Mouse (Mus musculus) spleen, embryonic (tissue): ENCODE measurements around the gene Evl.
"Not testable (repeated sequence)": the region's sequence is repeated elsewhere in the genome, so short reads cannot be mapped to it uniquely, and the experiment has no call there.

Experiments
- CTCF ChIA-PET: fragments of 350-600 bp; sonication (Branson Sonifier 250); formaldehyde crosslinking; loops from one replicate; lab custom pipeline; 2022; lab: Charles Lee

The Evl gene

GRCm38 (mm10) chr12:108554120-108554841, at the start of gene Evl:
Evl (plus strand) TSS chr12:108554720.
- CTCF ChIA-PET, result no interaction called here

- CTCF ChIA-PET, result interaction anchor here (1.1 kb wide), 1 partner anchor 22 kb away, joined by 3 read pairs; no protein-coding TSS in a partner anchor
Observed at GRCm38 (mm10) chr12:108505846-108506245, 48.7 kb upstream of the Evl start.

GRCm38 (mm10) chr12:108507046-108507445, 47.5 kb upstream of the Evl start:
- CTCF ChIA-PET, result not testable (repeated sequence)

- CTCF ChIA-PET, result no interaction called here
Observed at GRCm38 (mm10) chr12:108510571-108510970, 43.9 kb upstream of the Evl start.

DNA sequence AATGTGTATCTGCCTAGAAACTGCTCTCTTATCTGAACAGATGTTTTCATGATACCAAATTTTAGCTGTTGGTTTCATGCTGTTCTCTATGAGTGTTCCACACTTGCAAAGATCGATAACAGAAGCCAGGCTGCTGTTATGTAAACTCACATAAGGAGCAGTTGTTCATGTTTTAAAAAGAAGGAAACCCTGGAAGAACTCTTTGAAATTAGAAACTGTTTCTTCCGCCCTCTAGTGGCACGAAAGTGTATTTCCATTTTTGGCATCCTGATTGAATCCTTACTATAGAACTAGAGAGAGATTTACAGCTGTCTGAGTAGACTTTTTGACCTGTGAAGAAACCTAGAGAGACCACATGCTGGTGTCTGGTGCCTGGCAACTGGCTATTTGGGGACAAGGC, 43.5 kb upstream of the Evl start:
- CTCF ChIA-PET, result no interaction called here

- CTCF ChIA-PET, result no interaction called here
Observed at GRCm38 (mm10) chr12:108515464-108515863, 39.1 kb upstream of the Evl start.

DNA sequence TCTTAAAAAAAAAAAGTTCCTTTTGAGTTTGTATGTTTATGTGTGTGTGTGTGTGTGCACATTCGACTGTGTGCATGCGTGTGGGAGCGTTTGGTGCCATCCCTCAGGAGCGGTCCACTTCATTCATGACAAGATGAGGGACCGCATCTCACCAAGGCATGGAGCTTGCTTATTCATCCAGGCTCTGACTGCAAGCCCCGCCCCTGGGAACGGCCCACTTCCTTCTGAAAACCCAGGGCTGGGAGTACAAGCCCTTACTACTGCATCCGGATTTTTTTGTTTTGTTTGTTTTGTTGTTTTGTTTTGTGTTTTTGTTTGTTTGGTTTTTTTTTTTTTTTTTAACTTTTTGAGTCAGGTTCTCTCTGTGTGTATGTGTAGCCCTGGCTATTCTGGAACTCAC, 35.1 kb upstream of the Evl start:
- CTCF ChIA-PET, result no interaction called here

- CTCF ChIA-PET, result no interaction called here
Observed at GRCm38 (mm10) chr12:108529214-108529613, 25.3 kb upstream of the Evl start.

DNA sequence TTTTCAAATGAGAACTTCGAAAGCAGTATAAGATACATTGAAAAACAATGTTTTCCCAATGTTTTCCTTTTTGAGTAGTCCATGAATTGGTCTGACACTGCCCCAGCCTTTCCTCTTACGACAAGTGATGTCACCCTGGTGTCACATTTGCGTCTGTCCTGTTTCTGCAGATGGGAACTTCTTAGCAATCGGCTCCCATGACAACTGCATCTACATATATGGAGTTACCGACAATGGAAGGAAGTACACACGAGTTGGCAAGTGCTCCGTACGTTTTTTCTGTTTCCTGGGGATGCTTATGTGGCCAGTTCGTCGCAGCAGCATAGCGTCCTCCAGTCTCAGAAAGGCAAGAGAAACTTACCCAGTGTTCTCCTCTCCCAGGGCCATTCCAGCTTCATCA, 20.0 kb upstream of the Evl start:
- CTCF ChIA-PET, result no interaction called here

DNA sequence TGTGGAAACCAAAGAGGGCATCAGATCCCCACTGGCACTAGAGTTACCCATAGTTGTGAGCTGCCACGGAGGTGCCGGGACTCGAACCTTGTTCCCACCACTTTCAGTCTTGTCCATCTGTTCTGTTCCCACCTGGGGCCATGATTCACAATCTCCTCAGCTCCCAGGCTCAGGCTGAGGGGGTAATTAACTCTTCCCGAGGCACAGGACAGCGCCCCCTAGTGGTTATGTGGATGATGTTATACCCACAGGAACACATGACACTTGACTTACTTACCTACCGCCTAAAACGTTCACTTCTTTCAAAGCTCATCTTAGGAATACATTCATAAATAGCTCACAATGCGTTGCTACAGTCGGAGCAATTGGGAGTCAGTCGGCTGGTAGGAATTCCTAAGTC, 18.1 kb upstream of the Evl start:
- CTCF ChIA-PET, result no interaction called here

DNA sequence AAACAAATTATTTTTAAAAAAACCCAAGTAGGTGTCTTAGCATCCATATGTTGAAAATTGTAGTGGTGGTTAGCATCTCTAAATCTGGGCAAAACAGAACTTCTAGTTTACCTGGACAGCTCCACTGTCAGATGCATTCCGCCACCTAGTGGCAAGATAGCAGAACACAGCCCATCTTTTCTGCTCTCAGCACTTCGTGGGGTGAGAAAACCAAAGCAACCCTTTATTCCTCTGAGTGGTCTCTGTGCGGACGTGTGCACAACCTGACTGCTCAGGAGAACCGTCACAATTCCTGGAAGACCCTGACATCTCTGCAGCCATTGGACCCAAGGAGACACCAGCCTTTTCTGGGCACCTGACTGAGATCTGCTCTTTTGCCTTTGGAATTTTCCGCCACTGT, 13.4 kb upstream of the Evl start:
- CTCF ChIA-PET, result no interaction called here

DNA sequence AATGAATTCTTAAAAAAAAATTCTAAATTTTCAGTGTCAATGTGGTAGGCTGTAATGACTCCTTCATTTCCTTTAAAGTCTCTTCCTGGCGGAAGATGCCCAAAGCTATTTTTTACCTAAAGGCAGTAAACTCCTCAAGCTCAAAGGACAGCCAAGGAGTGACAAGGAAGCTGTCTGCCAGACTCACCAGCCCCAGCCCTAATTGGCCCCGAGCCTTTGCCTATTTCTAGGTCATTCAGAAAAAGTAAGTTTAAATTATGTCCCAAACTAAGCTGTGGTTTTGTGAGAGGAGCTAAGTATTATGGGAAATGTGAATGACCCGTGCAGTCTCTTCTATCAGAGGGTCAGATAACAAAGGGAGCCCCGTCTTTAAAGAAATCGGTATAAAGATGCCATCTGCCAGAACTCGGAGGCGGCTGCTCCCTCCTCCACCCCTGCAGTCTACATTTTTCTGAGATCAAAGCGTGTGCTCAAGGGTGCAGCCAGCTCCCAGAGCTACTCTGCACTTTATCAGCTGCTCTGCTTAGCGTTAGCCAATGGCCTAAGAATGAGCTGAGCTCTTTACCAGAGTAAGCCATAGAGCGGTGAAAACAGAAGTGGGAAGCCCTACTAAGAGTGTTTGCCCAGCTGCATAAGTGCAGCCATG, 7.9 kb upstream of the Evl start:
- CTCF ChIA-PET, result no interaction called here

GRCm38 (mm10) chr12:108547251-108547875, 7.2 kb upstream of the Evl start:
- CTCF ChIA-PET, result no interaction called here

DNA sequence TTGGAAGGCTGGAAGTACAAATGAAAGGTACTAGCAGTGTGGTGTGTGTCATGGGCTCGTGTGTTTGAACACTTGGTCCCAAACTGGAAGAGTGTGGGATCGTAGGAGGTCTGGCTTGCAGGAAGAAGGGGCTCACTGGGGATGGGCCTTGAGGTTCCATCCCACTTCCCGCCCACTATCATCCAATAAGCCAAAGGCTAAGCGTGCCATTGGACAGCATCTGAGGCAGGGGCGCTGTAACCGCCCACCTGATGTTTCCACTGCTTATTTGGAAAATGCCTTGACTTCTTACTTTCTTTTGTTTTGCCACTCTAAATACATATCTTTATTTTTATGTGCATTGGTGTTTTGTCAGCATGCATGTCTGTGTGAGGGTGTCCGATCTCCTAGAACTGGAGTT, 2.8 kb upstream of the Evl start:
- CTCF ChIA-PET, result no interaction called here

GRCm38 (mm10) chr12:108553079-108553478, 1.4 kb upstream of the Evl start:
- CTCF ChIA-PET, result no interaction called here

- CTCF ChIA-PET, result no interaction called here
Observed at GRCm38 (mm10) chr12:108554861-108555556, 489 bp downstream of the Evl start.

DNA sequence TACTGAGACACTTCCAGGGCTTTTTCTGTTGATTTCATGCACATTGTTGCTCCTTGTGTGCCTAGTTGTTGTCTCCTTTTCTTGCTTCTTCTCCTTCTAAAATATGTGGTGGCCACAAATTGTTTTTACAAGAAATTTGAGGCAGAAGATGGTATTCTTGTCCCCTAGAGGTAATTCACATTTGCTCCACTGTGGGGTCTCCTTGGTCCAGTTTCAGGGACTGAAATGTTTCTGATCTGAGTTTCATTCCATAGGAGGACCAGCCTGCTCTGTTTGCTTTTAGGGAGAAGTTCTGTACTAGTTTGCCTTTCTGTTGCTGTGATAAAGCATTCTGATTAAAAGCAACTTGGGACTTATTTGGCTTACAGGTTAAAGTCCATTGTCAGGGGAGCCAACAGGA, 3.7 kb downstream of the Evl start:
- CTCF ChIA-PET, result no interaction called here

- CTCF ChIA-PET, result no interaction called here
Observed at GRCm38 (mm10) chr12:108563238-108563637, 8.7 kb downstream of the Evl start.

DNA sequence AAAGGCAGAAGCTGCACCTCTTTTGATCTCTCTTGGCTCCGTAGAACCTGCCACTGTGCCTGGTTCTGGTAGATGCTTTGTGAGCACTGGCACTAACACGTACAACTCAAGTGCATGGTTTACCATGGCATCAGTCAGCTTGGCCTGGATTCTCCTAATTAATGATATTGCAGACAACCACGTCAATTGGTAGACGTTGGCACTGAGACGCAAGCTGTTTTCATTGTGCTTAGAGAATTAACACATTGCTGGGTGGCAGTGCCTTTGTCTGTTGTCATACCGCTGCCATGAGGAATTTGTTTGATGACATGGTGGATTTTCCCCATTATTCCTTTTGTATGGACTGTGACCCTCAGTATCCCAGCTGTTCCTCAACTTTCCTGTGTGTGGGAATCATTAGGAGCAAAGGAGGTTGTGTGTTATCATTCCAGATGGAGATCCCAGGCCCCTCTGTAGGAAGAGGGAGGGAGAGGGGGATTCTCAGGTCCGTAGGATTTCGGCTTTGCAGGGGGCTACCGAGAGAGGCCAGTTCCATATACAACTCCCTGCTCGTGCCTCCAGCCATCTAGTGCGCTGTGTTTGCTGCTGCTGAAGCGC, 10.5 kb downstream of the Evl start:
- CTCF ChIA-PET, result no interaction called here

DNA sequence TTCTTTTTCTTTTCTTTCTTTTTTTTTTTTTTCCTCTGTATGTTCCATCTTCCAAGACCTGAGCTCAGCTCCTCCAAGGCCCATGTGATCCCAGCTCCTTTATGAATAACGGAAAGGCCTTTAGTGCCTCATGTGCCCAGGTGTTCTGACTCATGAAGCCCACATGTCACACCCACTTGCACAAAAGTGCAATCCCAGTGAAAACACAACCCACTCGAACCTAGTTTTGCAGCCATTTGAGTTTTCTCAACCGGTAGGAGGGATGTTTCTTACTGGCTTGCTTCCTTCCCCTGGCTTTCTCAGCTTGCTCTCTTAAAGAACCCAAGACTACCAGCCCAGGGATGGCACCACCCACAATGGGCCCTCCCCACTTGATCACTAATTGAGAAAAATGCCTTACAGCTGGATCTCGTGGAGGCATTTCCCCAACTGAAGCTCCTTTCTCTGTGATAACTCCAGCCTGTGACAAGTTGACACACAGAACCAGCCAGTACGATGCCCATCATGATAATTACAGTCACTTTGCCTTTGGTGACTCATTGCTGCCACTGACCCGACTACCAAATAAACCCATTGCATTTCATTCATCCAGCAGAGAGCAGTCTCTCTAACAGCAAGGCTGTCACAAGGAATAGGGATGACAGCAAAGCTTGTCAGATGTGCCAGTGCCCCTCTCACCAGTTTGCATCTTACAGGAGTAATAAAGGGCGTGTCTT, 24.8 kb downstream of the Evl start:
- CTCF ChIA-PET, result no interaction called here

- CTCF ChIA-PET, result no interaction called here
Observed at GRCm38 (mm10) chr12:108583775-108584174, 29.3 kb downstream of the Evl start.
